Mouse (Mus musculus) liver, embryonic 14.5 days (tissue): ENCODE measurements at regions not wholly inside any gene's neighbourhood (a gene's known extent, or its start where the extent isn't known, plus 50 kb on each side); places are given as distances from the start of the nearest gene placed in this dataset.

Experiments
- CTCF ChIP-seq: IDR thresholded peaks from 2 replicates; pipeline ENCODE4 v1.5.1; 2016; ENCODE audit warnings: antibody characterized with exemption, low read depth, control low read depth
- EP300 ChIP-seq: IDR thresholded peaks from 2 replicates; pipeline ENCODE4 v1.6.1; 2016; ENCODE audit warnings: antibody characterized with exemption, low read depth

- no peak for TF ChIP-seq CTCF
- TF ChIP-seq EP300, result no peak
Observed at GRCm38 (mm10) chr1:163141471-163141870, 56.0 kb upstream of the Mroh9 start.
